Mouse (Mus musculus): Measurements from ENCODE around the gene Ulk4.
A peak's percentile ranks its signal among the peaks of the same experiment; 100 is the strongest.

The Ulk4 gene

DNA sequence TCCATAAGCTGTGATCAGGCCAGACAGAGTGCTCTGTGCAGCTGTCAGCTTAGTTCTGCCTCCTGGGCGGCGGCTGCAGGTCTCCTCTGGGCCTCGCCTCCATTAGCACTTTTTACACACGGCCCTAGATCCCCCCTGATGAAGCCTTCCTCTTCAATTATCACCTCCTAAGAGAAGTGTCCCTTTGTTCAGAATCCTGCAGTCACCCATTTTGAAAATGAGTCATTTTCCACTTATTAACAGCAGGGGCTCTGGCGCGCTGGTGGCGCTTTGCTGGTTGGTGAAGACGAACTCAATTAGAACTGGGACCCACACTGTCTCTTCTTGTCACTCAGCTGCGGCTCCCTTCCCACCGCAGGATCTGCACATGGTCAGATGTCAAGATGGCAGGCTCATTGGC, 177.5 kb downstream of the Ulk4 start:
- no peak for DNase-seq

DNA sequence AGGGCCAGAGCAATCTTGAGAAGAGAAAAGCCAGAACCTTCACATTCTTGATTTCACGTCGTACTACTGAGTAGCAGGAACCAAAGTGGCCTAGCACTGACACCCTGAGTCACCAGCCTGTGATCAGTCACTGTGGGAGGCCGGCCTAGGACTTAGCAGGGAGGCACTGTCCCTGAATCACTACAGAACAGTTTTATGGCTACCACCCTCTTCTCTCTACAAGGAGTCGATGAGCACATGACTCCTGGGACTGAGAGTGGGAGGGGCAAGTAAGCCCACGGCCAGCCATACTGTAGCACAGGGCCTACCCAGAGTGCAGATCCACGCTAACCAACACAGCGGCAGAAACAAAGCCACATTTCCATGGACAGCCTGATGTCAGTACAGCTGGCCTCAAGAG, 183.2 kb downstream of the Ulk4 start:
- no peak for DNase-seq

DNA sequence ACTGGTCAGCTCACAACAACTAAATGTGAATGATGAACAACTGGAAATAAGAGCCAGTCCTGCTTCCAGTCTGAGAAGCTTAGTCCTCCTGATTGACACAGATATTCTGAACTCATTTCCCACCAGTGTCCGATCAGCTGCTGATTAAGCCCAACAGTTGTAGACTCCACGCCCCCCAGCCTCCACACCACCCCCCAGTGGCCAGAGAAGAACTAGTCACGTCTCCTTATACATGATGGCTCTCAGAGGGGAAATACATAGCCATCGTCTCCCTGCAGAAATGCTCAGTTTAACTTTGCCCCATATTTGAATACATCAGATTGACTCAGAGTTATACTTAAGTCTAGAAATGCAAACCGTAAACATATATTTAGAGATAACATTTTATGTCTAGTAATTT, 184.4 kb downstream of the Ulk4 start:
- no peak for DNase-seq

DNA sequence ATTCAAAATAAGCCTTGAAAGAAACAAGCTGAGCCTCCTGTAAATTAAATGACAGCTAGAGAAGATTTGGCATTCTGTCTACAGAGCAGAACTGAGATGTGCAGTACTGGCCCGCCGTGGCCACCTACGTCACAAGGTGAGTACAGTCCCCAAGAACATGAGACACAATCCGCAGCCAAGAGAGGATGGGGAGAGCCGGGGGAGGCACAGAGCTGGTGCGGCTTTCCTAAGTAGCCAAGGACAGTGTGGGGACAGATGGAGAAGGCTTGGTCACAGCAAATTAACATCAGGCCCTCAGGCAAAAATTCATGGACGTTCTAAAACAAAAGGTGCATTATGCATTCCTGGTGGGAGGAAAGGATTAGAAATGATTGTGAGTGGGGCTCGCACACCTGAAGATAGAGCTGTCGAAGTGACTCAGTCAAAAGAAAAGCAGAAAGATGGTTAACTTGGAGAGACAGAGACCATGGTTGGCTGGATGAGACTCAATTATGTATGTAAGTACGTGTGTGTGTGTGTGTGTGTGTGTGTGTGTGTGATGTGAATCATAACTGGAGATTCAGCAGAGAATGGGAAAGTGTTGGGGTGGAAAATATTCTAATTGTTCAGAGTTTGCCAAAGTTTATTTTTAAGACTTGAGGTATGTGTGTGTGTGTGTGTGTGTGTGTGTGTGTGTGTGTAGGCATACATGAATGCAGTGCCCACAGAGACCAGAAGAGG, 185.8 kb downstream of the Ulk4 start:
- DNase-seq = no peak

DNA sequence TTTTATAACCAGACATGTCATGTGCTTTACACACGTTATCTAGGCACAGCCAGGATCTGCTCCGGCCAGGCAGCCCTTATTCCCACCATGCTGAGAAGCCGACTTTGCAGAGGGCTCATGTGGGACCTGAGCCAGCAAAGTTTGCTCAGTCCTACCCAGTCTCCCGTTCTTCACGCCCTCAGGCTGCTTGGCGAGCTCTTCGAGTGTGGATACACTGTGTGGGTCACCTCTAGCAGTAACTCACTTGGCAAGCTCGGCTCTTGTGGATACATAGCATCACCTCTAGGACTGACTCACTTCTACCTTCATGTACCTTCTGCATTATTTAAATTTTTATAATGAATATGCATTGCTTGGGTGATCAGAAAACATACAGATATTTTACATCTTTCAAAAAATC, 189.3 kb downstream of the Ulk4 start:
- no peak for DNase-seq

DNA sequence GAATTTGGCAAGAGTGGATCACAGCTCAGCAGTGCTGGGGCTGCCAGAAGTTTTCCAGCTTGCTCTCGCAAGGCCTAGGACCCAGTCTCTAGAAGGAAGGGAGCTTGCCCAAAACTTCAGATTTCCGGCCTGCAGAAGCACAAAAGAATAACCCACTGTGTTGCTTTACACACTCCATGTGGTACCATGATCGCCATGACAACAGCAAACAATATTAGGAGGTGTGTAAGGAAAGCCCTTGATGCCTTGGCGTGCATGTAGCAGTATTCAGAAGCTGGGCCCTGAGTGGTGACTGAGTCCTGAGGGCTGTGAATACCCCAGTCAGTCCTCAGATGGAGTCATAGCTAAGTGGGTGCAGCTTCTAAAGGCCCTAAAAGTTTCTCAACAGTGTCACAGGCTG, 192.8 kb downstream of the Ulk4 start:
- DNase-seq = no peak

DNA sequence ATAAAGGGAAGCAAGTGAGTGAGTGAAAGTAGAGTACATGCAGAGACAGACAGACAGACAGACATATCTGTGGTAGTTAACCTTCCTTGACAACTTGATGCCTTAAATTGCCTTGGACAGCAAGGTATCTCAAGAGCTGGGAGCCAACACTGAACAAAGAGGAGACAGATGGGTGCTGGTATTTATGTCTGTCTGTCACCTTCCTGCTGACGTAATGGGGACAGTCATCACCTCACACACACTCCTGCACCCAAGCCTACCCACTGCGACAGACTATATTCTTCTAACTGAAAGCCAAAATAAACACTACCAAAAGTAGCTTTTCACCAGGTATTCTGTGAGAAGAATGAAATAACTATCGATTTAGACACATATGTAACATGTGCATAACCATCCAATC, 196.2 kb downstream of the Ulk4 start:
- DNase-seq = no peak

DNA sequence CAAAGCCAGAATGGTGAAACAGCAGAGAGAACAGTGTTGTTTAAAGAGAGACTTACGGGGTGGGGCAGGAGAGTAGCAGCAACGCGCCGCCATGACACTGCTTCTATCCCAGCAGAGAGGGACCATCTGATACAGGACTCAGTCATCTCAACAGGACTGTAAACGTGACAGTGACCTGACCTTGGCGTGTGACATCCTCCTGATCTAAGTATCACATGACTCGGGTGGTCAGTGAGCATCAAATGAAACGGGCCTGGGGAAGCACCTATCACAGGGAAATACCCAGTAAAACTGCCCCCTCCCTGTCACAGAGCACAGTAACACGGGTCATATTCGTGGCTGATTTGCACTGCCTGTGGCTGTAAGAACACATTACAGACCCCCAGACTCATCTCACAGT, 196.6 kb downstream of the Ulk4 start:
- no peak for DNase-seq

DNA sequence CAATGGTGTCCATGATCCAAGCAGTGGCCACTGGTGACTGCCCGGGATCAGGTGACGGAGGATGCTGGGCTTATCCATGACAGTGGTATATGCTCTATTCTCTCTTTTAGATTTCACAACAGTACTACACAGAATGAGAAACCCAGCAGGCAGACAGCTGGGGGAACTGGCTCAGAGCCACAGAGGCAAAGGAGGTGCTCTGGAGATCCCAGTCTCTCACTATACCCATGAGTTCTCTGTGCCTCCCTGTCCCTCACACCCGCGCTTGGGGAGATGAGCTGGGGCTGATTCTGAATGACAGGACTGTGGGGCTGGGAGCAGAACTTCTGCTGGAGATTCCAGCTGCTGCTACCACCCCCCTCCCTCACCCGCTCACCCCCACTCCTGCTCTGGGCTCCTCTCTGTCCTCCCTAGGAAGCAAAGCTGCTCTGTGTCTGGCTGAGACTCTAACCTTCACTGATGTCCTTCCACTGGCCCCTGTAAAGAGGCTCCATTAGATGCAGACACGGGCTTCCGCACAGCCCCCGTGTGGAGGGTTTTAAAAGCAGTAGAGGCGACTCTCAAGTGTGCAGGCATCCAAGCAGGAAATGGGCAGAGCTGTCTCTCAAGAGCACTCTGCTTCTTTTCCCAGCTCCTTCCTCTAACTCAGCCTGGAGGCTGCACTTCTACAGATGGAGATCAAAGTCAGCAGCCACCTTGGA, 197.5 kb downstream of the Ulk4 start:
- DNase-seq = peak; percentile 55 to 83

DNA sequence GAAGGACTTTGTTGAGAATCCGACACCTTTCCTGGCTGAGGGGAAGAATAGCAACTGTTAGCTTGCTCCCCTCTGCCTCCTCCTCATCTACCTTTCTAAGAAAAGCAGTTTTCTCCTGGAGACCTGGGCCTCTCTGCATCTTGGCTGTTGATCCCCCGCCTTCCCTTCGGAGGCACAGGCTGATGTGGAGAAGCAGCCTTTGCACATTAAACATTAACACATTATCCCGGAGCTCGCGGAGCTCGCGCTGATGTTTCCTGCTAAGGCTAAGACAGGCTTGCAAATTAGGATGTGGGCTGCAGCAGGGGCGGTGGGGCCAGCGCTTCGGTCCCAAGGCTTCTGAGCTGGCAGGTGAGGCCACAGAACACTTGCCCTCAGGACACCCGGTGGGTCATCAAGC, 200.7 kb downstream of the Ulk4 start:
- no peak for DNase-seq

DNA sequence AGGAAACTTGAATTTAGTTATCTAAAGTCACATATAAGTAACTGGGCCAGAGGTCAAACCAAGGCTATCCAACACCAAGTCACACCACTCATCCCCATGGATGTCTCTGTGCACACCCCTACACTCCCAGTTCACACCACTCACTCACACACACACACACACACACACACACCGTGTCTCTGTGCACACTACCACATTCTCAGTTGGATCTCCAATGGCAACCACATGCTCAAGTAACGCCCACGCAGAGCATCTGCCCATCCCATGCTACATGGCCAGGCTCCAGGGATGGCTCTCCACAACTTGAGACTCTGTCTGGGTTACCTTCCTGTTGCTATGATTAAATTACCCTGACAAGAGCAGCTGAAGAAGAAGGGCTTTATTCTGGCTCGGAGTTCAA, 201.8 kb downstream of the Ulk4 start:
- DNase-seq = no peak

DNA sequence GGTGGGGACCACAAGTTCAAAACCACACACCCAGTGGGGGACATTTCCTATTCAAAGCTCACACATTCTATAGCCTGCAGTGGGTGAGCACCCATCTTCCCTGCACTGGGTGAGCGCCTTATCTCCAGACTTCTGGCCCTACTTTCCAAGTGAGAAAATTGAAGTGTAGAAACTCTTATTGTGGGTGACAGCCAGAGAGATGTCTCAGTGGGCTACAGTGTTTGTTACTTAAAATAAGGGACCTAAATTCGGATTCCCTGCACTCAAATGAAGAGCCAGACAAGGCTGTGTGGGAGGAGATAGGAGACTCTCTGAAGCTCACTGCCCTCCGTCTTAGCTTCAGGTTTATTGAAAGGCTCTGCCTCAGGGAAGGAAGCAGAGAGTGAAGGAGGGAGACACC, 202.3 kb downstream of the Ulk4 start:
- no peak for DNase-seq

DNA sequence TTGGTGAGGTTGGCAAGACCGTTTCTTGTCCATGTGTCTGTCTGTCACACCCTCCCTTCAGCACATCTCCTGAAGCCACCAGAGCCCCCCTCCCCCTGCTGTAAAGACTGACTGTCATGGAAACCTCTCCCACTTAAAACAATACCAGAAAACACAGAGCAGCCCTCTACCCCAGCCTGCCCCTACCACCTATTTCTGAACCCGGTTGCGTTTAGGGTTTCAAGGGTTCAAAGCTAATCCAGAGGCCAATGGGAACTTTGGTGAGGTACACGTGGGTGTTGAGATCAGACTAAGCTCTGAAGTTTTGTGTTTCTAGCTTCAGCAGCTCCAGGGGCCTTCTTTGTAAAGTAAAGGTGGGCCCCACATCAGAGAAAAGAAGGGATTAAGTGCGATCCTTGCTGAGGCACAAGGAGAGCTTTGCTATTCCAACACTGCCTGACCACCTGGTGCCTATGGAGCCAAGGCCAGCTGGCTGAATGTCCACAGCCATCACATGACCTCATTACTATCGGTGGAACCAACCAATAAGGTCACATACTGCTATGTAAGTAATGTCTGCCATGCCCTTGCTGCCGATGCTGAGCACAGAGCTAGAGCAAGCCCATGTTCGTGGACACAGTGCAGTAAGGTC, 204.8 kb downstream of the Ulk4 start:
- no peak for DNase-seq

DNA sequence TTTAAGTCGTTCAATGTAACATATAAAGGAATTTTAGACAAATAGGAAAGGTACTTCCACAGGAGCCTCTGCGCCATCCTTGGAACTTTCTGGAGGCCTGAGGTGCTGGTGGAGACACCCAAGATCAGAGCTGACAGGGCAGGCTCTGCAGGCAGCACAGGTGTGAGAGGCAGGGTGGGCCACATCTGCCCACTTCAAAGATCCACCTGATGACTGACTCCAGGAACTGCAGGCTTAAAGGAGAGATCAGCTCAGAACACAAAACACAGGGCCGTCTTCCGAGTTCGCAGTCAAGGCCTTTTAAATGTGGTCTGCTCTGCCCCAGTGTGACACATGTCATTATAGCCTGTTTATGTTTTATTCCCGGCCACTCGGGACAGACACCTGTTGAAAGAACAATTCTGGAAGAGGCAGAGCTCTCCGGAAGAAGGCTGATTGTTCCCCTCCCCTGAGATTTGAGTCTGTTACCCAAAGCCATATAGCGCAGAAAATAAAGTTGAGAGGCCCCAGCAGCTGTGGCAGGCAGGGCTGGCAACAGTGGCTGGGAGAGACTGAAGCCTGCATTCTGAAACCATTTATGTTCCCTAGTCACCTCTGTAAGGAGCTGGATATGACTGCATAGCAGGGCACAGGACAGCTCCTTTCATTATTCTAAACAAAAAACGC, 205.4 kb downstream of the Ulk4 start:
- DNase-seq = no peak

DNA sequence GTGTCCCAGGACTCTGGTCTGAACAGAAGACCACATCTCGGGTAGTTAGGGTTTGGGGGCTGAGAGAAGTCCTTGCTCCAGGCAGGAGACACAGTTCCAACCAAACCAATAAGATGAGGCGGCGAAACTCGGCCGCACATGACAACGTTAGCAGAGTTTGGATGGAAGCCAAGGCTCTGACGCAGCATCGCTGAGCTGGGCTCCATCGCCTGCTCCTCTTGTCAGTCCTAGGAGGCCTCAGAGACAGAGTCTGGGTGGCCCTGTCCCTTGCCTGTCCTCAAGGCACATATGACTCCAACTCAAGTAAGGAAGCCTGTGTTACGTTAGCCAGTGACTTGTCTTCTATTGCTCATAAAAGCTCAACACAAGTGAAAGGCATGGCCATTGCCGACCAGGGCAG, 205.9 kb downstream of the Ulk4 start:
- peak; percentile 40 to 54 for DNase-seq

DNA sequence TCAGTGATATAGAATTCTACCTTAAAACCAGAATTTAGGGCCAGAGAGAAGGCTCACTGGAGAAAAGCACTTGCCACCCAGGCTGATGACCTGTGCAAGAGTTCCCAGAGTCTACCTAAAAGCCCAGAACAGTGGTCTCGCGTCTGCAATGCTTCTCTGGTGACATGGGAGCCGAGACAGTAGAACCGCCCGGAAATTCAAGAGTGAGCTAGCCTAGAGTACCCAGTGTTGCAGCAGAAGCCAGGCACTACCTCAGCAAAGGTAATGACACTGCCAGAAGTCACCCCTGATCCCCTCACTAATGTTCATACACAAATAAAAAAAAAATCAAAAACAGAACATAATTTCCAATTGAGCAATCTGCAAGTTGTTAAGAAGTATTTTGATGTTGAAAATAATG, 208.9 kb downstream of the Ulk4 start:
- DNase-seq = no peak

DNA sequence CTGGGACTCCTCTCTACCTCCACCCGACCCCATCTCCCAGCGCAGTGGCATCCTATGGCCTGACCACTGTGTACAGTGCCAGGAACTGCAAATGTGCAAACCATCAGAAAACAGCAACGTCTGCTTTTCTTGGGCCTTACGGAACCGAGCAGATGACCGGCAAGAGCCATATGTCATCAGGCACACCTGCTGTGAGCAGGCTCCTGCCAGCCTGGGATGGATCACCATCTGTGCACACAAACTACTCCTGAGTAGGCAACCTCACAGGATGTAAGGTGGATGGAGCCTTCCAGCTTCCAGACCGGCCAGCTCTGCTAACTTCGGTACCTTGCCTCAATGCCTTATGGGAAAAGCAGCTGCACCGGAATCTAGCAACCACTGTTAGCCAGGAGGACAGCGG, 210.0 kb downstream of the Ulk4 start:
- DNase-seq = no peak

DNA sequence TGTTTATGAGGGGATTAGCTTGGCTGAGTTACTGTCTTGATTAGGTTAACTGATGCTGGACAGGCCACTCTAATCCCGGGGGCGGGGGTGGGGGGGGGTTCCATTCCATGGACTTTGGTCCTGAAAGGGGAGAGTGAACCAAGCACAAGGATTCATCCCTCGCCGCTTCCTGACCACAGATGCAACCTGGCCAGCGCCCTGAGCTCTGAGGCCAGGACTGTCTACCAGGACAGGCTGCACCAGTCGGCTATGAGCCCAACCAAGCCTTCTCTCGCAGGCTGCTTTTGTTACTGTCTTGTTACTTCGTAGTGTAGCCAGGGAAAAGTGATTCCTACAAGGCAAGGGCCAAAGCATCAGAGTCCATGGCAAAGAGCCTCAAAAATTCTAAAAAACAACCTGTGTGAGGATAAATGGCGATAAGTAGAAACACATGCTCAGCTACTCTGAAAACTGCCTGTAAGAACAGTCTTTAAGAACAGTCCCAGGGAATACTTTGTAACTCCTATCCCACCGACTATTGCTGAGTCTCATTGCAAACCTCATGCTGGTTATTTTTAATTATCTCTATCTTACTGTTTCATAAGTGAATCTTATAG, 211.5 kb downstream of the Ulk4 start:
- no peak for DNase-seq

DNA sequence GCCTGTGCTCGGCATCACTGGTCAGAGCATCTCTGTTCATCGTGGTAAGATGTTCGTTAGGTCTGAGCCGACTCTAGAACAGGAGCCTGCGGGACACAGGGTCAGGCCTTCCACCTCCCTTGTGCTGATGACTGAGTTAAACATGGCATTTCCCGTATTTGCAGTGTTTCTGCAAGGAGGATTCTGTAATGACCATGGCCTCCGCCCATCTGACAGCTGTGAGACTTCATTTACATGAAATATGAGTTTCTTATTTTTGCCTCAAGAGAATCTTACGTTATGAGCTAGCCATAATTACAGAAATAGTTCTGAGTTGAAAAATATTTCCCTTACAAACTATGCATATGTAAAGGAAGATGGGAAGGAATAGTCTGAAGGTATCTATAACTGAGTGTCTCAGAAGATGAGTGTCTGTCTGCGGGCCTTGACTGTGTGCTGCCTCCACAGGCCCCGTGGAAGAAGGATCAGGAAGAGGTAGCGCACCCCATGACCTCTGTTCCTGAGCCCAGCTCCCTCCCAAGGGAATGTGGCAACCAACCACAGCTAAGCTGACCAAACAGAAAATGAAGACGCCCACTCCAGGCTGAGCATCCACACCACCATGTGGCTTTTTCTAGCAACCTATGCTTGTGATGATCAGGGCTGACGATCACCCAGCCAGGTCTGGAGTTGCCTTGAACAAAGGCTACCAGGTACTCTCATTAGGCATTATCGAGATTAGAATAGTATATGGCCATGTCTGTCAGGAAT, 212.2 kb downstream of the Ulk4 start:
- DNase-seq = no peak

DNA sequence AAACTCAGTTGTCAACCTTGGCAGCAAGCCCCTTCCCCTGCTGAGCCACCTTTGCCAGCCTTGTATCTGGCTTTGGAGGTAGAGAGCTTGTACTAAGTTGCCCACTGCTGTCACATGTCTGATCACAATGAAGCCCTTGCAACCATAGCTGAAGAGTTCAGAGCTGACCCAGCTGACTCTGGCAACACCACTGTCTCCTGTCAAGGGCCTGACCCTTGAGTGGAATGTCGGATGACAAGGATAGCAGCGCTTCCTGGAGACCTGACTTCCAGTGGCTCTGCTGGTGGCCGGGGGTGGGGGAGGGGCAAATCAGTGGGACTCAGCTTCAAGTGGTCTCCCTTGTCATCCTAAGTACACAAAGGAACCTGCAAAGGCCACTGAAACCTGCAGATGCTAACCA, 214.3 kb downstream of the Ulk4 start:
- no peak for DNase-seq

DNA sequence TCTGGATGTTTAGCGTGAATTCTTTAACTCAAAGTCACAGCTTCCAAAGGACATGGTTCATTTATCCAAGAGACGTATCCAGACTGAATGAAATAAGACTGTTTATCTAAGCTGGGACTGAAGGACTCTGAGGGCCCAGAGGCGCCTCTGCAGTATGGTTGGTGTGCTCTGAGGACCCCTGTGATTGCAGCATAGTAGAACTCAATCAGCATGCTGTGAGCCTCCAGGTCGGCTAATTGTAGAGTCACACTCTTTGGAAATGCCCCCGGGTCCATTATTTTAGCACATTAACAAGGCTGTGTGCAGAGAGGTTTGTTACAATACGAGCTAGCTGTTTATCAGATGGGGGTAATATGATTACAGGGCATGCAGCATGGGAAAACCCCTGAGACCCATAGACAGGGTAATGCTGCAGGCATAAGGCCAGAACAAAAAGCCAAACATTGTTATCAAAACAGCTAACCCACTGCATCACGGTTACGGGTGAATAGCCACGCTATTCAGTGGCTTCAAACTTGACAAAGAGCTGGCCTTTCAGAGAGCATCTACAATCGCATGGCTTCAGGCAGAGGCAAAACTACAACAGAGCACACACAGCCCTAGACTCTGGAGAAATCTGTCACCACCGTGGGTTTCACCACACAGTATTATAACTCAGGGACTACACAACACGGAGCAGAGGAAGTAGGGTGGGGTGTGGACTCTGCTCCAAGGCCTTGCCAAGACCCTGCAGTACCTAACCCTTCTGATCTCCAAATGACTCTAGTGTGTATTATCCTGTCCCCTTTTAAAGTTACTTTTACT, 215.0 kb downstream of the Ulk4 start:
- DNase-seq = no peak

DNA sequence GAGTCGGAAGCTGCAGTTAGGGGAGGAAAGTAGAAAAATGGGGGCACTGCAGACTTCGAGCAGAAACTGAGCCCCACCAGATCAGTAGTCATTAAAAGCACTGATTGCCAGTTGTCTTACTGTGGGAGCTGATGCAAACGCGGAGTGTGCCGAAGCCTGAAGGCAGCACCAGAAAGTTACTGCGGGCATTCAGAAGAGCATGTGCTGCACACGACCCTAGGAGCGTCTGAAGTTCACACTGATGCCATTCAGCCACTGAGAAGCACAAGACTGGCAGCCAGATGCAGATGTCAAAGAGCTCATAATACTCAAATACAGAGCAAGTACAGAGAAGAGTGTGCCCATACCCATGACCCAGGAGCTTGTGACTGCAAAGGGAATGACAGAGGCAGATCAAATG, 216.7 kb downstream of the Ulk4 start:
- no peak for DNase-seq

Measured in lung, postnatal 4 days (tissue).